29 mouse cellular contexts compared by ENCODE assay signal in the genomic region with DNA sequence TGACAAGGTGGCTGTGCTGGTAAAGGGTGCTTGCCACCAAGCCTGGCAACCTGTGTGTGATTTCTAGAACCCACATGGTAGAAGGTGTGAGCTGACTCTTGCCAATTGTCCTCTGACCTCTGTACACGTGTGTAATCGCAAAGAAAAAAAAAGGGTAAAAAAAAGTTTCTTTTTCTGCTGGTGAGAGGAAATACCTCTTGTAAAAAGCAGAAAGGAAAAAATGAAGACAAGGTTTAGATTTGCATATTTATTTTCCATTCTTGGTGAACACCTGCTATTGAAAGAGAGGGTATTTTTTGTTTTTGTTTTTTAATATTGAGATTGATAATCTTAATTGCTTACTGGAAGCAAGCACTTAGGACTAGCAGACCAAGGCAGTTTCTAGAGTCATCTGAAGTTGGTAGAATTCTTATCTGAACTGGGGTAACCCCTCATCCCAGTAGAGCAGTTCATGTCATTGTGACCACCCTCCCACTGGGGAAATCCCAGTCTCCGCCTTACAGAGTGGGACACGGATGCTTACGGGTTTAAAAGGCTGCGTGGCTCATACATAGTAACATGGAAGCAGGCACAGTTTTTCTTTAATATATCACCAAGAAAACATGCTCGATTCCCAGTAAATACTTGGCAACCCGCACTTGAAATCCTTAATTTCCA. TPM values are rescaled to one million over a fixed set of nuclear protein-coding genes. Genes with fewer than 3 reads are reported as not detected.
DNase-seq lines count a peak whose midpoint lies in the region; ATAC-seq lines count a peak whose summit lies in the region.
"Had no signal": no experiment of that assay in that cellular context is flagged by ENCODE, and none has a peak within 500 bp of the region (broad histone marks: within the 10 kb centered on the region; RNA-seq: fewer than 3 reads in every experiment).

No protein-coding gene starts in this region.

- ATAC-seq in CD4-positive, CD25-positive, alpha-beta regulatory T cell, adult 4 months, result peak; percentile 56
- 0 out of 2 replicates have a peak, but pooled peaks have one; percentile 4 for ATAC-seq in neutrophil, adult 5-6 weeks (ENCODE audit: extremely low read depth, insufficient number of reproducible peaks, low FRiP score, poor library complexity, severe bottlenecking)
- ATAC-seq: intestine, postnatal 0 days had no signal

- DNase-seq in spleen, postnatal 36 days (ENCODE audit: low spot score in 2 of 2), result peak; percentile 13 to 17
- no peak for DNase-seq in spleen, adult 18-20 months
- peak; percentile 74 for DNase-seq in induced T-regulatory cell, adult 2 months (ENCODE audit: low read depth)
- DNase-seq in lung, postnatal 10 days, result no peak
- DNase-seq in layer of hippocampus, adult 9-11 months, result no peak
- no peak for DNase-seq in heart, adult 18-20 months
- DNase-seq: cerebellum, adult 8-10 months; cerebellum, postnatal 36 days; gastrocnemius, postnatal 10 days; heart, postnatal 36 days; kidney, postnatal 14 days; right cerebral cortex, adult 18-20 months; thymus, postnatal 36 days had no signal

RNA-seq across cellular contexts. Expression of a gene that starts 5.7 kb away (rescaled TPM):
- 1 to 10 TPM; 5.3 to 6.2 TPM for polyA plus RNA-seq in CD4-positive, CD25-positive, alpha-beta regulatory T cell, adult 4 months (2017; shearing (Covaris generic))
- 2.8 and 5.6 TPM in 2 replicates for total RNA-seq in neutrophil, adult 5-6 weeks (2017)
- total RNA-seq in heart, adult 18-20 months (2021), result under 1 TPM in 1 of 2 experiments, not detected in 1; 0.41 TPM
- total RNA-seq: adrenal gland, adult 18-20 months; gastrocnemius, postnatal 10 days; granulocyte monocyte progenitor cell, adult 5-6 weeks; heart, postnatal 36 days; hindbrain, postnatal 0 days; layer of hippocampus, postnatal 10 days; left cerebral cortex, adult 18-20 months; left cerebral cortex, postnatal 25 days had no signal

RNA-seq across cellular contexts. Expression of a gene that starts 15.0 kb away (rescaled TPM):
- not detected for polyA plus RNA-seq in CD4-positive, CD25-positive, alpha-beta regulatory T cell, adult 4 months (2017; shearing (Covaris generic))
- not detected in 2 replicates for total RNA-seq in neutrophil, adult 5-6 weeks (2017)
- total RNA-seq in heart, adult 18-20 months (2021), result under 1 TPM in 1 of 2 experiments, not detected in 1; 0.57 TPM
- total RNA-seq: adrenal gland, adult 18-20 months; gastrocnemius, postnatal 10 days; granulocyte monocyte progenitor cell, adult 5-6 weeks; heart, postnatal 36 days; megakaryocyte progenitor cell, adult 5-6 weeks had no signal
- polyA plus RNA-seq: forebrain, embryonic 10.5 days; kidney, embryonic 14.5 days; limb, embryonic 15.5 days; liver, embryonic 15.5 days; lung, embryonic 14.5 days; neural tube, embryonic 11.5 days had no signal

RNA-seq across cellular contexts. Expression of a gene that starts 26.7 kb away (rescaled TPM):
- 1 to 10 TPM; 1.7 to 2.2 TPM for polyA plus RNA-seq in CD4-positive, CD25-positive, alpha-beta regulatory T cell, adult 4 months (2017; shearing (Covaris generic))
- total RNA-seq in neutrophil, adult 5-6 weeks (2017), result 41.9 and 53.3 TPM in 2 replicates
- total RNA-seq in heart, adult 18-20 months (2021), result under 1 TPM in 1 of 2 experiments, not detected in 1; 0.57 TPM
- total RNA-seq: hindbrain, postnatal 0 days; layer of hippocampus, postnatal 10 days; left cerebral cortex, adult 18-20 months; left cerebral cortex, postnatal 25 days had no signal

Comparison
In these comparisons a context has a peak if more than half of its experiments do, and no peak if none do; other contexts are left out.
1. DNase-seq: peak in spleen, postnatal 36 days (2 of 2) and induced T-regulatory cell, adult 2 months (single experiment); none in spleen, adult 18-20 months (0 of 2), lung, postnatal 10 days (single experiment), layer of hippocampus, adult 9-11 months (single experiment) and heart, adult 18-20 months (0 of 2).
2. RNA of a gene that starts 26.7 kb away (total RNA-seq): 41.9 to 53.3 TPM in neutrophil, adult 5-6 weeks; 0.57 TPM in heart, adult 18-20 months; every median in the first group is over 10 times any median in the second.